Mouse (Mus musculus): ENCODE results near the gene Uqcr11.
A peak's percentile ranks its signal among the peaks of the same experiment; 100 is the strongest.

Gene Uqcr11

GRCm38 (mm10) chr10:80406684-80407501 lies at the start of gene Uqcr11:
TSS of gene Uqcr11 (minus strand) at chr10:80406830.
- DNase-seq (ENCODE audit: low read depth, low spot score): peak; percentile 90

- DNase-seq (ENCODE audit: low read depth, low spot score): no peak
Measured at GRCm38 (mm10) chr10:80455697-80456096, 49.1 kb upstream of the Uqcr11 start.

DNA sequence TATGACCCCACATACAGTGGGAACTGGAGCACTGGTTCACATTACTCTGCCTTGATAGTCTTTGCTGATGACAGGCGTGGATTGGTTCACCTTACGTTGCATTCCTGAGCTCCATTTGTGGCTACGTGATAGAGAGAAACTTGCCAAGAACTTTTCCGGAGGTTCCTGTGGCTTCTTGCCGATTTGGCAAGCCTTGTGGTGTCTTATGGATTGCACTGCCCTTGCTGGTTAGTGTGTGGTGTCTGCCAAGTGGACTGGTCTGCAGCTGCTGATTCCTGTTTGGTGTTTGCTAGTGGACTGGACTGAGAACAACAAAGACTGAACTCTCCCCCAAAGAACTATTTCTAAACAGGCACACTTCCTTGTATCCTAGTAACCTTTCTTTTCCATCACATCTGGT lies 48.2 kb upstream of the Uqcr11 start:
- no peak for DNase-seq (ENCODE audit: low read depth, low spot score)

DNA sequence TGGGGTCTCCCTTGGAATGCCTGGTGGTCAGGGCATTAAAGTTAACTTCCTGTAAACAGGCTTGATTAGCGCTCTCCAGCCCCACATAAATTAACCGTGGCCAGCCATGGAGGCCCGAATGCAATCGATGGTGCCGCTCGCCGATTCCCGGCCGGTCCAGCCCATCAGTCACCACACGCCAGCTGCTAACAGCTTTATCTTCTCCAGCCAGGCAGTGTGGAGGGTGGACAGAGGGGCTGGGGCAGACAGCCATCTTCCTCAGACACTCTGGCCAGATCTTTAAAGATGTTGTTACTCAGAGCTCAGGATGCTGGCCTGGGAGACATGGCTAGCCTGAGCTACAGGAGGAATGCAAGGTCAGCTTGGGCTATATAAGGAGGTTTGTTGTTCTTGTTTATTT lies 47.0 kb upstream of the Uqcr11 start:
- DNase-seq (ENCODE audit: low read depth, low spot score): no peak

DNA sequence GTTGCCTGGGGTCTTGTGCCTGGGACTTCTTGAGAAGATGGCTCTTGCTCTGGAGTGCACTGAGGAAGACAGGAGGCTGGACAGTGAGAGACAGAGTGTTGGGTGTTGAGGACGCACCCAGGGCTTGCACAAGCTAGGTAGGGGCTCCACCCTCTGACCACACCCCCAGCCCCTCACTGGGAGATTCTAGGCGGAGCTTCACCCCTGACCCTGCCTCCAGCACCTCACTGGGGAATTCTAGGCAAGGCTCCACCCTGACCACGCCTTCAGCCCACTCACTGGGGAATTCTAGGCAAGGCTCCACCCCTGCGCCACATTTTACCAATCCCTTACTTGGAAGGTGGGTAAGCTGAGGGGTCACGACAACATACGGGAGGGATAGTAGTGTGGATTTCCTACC lies 44.0 kb upstream of the Uqcr11 start:
- peak; percentile 75 for DNase-seq (ENCODE audit: low read depth, low spot score)

DNA sequence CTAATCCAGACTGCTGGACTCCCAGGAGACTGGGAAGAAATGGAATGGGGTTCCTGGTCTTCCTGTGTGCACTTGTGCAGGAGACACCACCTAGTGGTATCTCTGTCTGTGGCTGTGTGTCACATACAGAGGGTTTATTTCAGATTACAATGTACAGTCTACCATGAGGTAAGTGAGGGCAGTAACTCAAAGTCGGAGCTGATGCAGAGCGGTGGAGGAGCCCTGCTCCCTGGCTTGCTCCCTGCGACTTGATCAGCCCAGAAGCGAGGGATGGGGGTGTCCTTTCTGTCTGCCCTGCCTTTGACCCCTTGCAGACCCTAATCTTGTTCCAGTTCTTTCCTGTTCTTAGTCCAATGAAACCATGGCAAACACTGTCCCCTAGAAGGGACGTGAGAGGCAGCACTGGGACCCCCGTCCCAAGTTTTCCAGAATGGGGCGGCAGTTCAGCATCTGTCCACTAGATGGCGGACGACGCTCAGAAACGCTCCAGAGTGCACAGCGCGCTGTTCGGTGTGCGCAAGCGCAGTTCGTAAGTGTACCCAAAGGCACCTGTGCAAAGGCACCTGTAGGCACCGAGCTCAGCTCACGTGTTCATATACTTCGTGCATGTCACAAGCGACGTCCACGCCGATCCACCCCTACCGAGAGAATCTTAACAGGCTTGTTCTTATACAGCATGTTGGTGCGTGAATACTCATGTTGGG lies 39.4 kb upstream of the Uqcr11 start:
- DNase-seq (ENCODE audit: low read depth, low spot score): peak; percentile 69

DNA sequence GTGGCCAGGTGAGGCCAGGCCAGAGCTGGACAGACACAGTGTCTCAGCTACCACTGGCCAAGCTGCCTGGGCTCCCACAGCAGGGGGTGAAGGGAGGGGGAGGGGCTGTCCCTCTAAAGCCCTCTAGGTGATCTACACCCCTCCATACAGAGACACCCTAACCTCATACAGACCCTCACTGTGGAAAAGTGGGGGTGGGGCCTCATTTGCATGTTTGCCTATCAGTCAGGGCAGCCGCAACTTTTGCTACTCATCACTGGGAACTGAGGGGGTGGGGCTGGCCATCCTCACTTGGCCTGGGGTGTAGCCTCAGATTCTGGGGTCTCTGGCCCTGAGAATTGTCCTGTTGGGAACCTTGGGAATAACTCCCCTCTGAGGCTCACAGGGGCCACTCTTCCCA lies 38.4 kb upstream of the Uqcr11 start:
- DNase-seq (ENCODE audit: low read depth, low spot score): no peak

- no peak for DNase-seq (ENCODE audit: low read depth, low spot score)
Measured at GRCm38 (mm10) chr10:80444339-80445045, 37.9 kb upstream of the Uqcr11 start.

- DNase-seq (ENCODE audit: low read depth, low spot score): no peak
Measured at GRCm38 (mm10) chr10:80443575-80444278, 37.1 kb upstream of the Uqcr11 start.

GRCm38 (mm10) chr10:80442989-80443388 lies 36.4 kb upstream of the Uqcr11 start:
- DNase-seq (ENCODE audit: low read depth, low spot score): no peak

DNA sequence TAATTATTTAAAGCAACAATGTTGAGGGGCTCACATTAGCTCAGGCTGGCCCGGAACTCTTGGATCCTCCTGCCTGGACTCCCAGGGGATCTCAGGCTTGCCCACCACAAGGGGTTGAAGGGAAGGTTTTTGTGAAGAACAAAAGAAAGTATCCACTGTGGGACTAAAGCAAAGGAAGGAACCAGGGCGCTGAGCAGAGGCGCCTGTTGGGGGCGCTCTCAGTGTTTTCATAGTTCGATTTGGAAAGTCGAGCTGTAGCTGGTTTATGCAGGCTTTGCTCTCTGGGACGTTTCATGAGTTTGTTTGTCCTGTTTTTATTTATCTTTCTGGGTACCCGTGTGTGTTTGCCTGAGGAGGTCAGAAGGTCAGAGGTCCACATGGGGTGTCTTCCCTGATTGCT lies 35.0 kb upstream of the Uqcr11 start:
- DNase-seq (ENCODE audit: low read depth, low spot score): peak; percentile 50

- no peak for DNase-seq (ENCODE audit: low read depth, low spot score)
Measured at GRCm38 (mm10) chr10:80440031-80440430, 33.4 kb upstream of the Uqcr11 start.

DNA sequence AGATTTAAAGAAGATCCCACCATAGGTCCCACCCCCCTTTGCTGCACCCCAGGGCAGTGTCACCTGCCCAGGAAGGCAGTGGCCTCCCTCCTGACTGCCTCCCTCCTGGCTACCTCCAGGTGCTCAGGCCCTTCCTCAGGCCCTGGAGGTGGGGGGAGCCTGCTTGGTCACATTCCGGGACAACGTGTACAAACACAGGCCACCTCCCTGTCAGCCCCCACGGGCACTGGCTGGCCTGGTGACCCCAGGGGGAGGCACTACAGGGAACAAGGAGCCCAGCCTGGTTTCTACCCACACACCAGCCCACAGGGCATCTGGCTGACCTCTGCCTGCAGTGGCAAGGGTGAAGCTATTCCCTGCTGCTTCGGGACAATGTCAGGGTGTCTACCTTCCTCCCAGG lies 31.3 kb upstream of the Uqcr11 start:
- DNase-seq (ENCODE audit: low read depth, low spot score): no peak

DNA sequence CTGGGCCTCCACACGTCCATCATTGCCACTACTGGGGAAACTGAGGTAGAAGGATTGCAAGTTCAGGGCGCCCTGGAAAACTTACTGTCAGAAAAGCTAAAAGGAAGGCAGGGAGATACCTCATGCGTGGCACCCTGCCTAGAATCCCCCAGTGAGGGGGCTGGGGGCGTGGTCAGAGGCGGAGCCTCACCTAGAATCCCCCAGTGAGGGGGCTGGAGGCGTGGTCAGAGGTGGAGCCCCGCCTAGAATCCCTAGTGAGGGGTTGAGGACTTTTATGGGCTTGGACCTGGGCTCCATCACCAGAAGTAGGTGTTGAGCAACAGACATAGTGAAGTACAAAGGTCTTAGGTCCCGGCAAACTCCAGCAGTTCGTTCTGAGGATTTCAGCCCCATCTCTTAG lies 29.6 kb upstream of the Uqcr11 start:
- DNase-seq (ENCODE audit: low read depth, low spot score): peak; percentile 60

- no peak for DNase-seq (ENCODE audit: low read depth, low spot score)
Measured at GRCm38 (mm10) chr10:80435764-80436163, 29.1 kb upstream of the Uqcr11 start.

DNA sequence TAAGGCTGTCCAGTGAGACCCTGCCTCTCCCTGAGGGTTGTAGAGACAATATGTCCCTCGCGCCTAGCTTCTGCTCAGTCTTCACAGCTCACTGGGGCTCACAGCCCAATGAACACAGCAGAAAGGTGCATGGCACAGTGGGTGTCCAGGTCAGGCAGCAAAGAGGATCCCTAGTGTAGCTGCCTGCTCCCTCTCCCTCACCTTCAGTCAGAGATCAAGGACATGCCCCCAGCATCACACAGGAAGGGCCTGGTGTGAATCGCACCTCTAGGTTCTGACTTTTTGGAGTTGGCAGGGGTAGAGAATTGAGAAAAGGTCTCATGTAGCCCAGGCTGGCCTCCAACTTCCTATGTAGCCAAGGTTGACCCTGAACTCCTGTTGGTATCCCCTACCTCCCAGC lies 28.2 kb upstream of the Uqcr11 start:
- no peak for DNase-seq (ENCODE audit: low read depth, low spot score)

- DNase-seq (ENCODE audit: low read depth, low spot score): no peak
Measured at GRCm38 (mm10) chr10:80434233-80434592, 27.6 kb upstream of the Uqcr11 start.

DNA sequence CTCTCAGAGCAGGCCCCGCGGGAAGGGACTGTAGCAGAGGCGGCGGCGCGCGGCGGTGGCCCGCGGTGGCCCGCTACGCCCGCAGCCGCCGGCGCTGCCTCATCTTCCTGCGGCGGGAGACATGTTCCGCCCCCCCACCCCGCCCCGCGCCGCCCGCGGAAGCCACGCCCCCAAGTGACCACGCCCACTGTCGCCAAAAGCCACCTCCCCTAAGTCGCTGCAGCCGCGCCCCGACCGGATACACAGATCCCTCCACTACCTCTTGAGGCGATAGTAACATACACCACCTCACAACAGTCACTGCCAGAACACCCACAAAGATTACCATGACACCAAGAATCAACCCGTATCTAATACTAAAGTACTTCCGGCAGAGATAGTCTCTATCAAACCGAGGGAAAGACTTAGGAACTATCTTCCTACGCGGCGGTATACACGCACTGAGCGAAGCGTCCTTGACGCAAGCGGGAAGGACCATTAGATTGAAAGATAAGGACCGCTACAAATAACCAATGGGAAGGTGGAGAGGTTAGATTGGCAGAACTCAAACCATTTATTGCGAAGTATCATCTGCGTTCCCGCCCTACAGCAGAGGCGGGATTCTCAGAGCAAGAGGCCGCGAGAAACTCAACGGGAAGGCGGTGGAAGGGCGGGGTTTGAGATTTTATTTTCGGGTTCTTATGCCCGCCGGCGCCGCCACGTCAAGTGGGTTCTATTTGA lies 27.0 kb upstream of the Uqcr11 start, which contains the start of gene Tcf3:
Tcf3 (minus strand) TSS at position 135 of the 720 bp plus-strand sequence.
- DNase-seq (ENCODE audit: low read depth, low spot score): peak; percentile 93

- no peak for DNase-seq (ENCODE audit: low read depth, low spot score)
Measured at GRCm38 (mm10) chr10:80432936-80433512, 26.4 kb upstream of the Uqcr11 start.

DNA sequence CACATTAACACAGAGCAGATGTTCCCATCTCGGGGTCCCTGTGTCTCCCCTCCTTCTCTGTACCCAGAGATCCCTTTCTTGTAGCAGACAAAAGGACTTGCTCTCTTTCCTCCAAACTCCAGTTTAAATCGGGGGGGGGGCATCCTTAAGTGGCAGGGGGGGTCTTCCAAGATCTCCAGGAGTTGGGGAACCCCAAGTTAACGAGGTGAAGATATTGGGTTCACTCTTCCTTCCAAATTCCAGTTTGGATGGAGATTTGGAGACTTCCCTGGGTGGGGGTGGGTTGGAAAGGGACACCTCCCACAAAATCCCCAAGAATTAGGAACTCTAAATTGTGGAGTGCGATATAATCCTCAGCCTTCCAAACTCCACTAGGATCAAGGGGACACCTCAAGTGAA lies 25.8 kb upstream of the Uqcr11 start:
- no peak for DNase-seq (ENCODE audit: low read depth, low spot score)

Data from WW6 (cell line).